Mouse (Mus musculus) lung, adult 2 months (tissue): ENCODE measurements at regions not wholly inside any gene's neighbourhood (a gene's known extent, or its start where the extent isn't known, plus 50 kb on each side); places are given as distances from the start of the nearest gene placed in this dataset.

Experiments used
- DNase-seq: peaks from one replicate; pipeline ENCODE4 v3.0.0; 2022
- H3K4me1 ChIP-seq: fragments of 200-500 bp; 2 replicates; pipeline ENCODE4 v1.6.1; 2011; ENCODE audit warnings: low read length; ENCODE audit not compliant: control insufficient read depth, insufficient read depth
- H3K4me3 ChIP-seq: fragments of 200-500 bp; replicated peaks from 2 replicates; pipeline ENCODE3; 2011; ENCODE audit warnings: low read depth, mild to moderate bottlenecking, control low read depth, low read length; ENCODE audit errors: extremely low read depth
- CTCF ChIP-seq: fragments of 200-500 bp; IDR thresholded peaks from 2 replicates; pipeline ENCODE4 v1.5.1; 2011; ENCODE audit warnings: mild to moderate bottlenecking, low read length, control low read depth; ENCODE audit not compliant: insufficient read depth
- POLR2A ChIP-seq: fragments of 200-500 bp; IDR thresholded peaks from 2 replicates; pipeline ENCODE4 v1.6.1; 2011; ENCODE audit warnings: low read depth, mild to moderate bottlenecking, control low read depth, low read length, borderline replicate concordance; ENCODE audit errors: extremely low read depth
- WGBS: fragments of 180-500 bp; shearing (Covaris S2); methylation state at CpG from one replicate; pipeline ENCODE4 v1.1.7; 2018; 5-methylcytosine and 5-hydroxymethylcytosine counted together

DNA sequence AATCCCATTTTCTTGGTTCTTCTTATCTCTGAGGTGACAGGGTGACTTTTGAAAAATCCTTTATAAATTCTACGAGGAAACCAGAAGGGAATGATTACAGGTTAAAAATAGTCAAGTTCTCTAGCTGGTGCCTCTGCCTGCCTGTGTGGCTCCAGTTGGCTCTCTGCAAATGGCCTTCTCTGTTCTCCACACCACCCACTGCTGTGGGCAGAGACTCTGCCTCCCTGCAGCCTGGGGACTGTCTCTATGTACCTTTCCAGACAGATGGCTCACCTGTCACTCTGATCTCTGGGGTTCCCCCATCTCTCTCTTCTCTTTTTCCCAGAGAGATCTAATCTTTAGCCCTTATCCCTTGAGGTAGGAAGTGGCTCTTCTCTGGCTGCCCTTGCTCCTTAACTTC, 302.2 kb upstream of the Myt1l start:
- WGBS: 21% methylated on average over 1 of the region's 1 CpGs
- TF ChIP-seq CTCF (no peak), POLR2A (no peak)
- no peaks in the 10 kb centered on the region for H3K4me1 ChIP-seq

DNA sequence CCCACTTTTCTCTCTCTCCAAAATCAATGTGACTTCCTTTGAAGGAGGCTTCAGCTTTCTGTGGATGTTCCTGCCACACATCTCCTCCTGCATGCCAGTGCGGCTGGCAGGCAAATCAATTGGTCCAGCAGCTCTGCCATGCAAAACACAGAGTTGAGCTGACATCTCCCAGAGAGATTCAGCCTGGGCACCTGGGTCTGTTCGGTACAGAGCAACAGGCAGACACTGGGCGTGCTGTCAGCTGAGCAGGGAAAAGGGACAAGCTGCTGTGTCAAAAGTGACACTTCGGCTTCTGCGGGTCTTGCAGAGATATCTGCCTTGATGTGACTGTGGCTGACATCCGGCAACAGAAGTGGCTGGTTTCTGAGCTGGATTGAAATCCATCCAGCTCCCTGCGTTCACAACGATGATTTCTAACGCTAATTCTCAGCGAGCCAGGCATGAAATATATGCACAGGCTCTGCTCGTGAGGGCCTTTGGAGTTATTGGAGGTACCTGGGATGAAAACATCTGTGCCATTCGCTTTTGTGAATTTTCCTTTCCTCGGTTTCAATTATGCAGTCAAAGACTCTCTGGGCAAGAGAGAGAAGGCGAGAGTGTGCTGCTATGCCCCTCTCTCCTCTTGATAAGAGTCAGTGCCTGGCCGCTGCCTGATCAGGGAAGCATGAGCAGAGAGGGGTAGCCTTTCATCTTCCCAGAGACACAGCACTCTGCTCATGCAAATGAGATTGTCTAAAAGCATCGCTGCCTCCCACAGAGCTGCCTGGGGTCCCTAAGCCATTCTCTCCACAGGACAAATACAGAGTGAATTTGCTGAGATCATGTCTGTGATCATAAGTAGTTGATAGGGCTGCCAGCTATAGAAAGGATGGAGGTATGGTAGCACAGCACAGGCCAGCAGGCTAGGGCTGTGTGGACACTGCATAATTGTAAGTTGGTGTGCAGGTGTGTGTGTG, 295.4 kb upstream of the Myt1l start:
- TF ChIP-seq CTCF (no peak), POLR2A (no peak)
- DNase-seq: no peak
- H3K4me3 ChIP-seq: no peak overlapping the region
- H3K4me1 ChIP-seq: no peaks in the 10 kb centered on the region
- WGBS: 32% methylated on average over 16 of the region's 16 CpGs

More for the DNA sequence above, 302.2 kb upstream of the Myt1l start:
- H3K4me3 ChIP-seq: no peak overlapping the region
- DNase-seq: no peak

DNA sequence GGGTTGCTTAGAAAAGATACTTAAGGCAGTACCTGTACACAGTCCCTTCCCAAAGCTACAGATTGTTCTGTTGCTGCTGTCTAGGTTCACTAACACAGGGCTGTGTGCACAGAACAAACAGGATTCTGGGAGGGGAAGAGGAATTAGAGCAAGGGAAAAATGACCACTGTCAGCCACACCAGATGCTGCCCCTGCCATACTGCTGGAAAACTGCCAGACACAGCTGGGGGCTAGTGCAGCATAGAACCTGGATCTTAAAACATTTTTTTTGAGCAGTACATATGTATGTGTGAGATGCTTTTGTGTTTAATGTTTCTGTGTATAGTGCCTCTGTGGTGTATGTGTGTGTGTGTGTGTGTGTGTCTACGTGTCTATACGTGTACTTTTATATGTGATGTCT, 291.7 kb upstream of the Myt1l start:
- WGBS: 79% methylated on average over 2 of the region's 2 CpGs
- Histone ChIP-seq H3K4me3 (no peak overlapping the region), H3K4me1 (no peaks in the 10 kb centered on the region)
- TF ChIP-seq CTCF: no peak
- no peak for DNase-seq

DNA sequence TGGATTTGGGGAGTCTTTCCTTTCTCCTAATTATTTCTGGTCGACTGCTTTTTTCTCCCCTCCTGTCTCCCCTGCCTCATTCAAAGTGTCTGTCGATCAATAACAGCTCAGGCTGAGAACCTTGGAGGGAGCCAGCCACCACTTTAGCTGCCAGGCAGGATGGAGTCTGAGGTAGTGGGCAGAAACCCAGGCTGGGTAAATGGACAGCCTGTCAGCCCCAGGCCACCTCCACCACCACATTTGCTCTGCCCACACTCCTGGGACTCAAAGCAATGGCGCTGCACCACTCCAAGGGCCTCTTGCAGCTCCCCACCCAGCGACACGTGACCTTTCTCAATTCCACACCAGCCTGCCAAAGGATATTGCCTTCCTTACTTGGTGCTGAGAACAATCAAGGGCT, 290.7 kb upstream of the Myt1l start:
- TF ChIP-seq CTCF: no peak
- no peak for TF ChIP-seq POLR2A
- no peaks in the 10 kb centered on the region for H3K4me1 ChIP-seq
- WGBS: 44% methylated on average over 5 of the region's 5 CpGs
- DNase-seq: no peak
- H3K4me3 ChIP-seq: no peak overlapping the region

DNA sequence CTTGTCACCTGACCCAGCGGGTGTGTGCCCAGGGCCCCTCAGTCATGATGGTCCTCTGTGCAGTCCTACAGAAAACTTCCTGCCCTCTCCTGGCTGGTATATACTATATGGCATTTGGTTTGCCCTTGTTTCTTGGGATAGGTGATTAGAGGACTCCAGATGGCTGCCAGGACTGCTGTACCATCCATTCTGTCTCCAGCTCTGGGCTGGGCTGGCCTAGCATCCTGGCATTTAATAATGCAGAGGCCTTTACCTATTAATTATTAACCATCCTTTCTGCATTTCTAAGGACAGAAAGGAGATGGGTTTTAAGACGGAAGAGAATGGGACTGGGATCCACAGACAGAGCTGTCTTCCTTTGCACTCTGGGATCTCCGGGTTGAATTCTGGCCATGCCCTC, 288.7 kb upstream of the Myt1l start:
- DNase-seq: no peak
- H3K4me3 ChIP-seq: no peak overlapping the region
- no peaks in the 10 kb centered on the region for H3K4me1 ChIP-seq
- 53% methylated on average over 3 of the region's 3 CpGs for WGBS
- TF ChIP-seq POLR2A: no peak
- TF ChIP-seq CTCF: no peak

DNA sequence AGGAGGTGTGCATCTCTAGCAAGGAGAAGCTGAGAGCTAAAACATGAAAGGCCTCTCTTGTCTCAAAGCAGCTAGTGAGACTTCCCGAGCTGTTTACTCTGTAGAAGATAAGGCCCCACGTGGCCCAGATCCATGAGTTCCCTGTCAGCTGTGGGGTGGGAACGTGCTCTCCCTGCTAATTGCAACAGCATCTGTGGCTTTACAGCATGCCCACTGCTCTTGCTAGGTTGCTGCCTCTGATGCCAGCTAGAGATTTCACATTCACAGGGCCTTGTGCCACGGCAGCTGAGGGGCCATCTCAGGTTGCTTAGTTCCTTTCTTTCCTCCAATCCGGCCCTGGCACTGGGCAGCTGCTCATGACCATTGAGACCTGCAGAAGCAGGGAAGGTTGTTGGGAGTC, 288.2 kb upstream of the Myt1l start:
- 12% methylated on average over 5 of the region's 5 CpGs for WGBS
- TF ChIP-seq POLR2A (no peak), CTCF (no peak)
- H3K4me3 ChIP-seq: no peak overlapping the region
- no peak for DNase-seq
- H3K4me1 ChIP-seq: no peaks in the 10 kb centered on the region

DNA sequence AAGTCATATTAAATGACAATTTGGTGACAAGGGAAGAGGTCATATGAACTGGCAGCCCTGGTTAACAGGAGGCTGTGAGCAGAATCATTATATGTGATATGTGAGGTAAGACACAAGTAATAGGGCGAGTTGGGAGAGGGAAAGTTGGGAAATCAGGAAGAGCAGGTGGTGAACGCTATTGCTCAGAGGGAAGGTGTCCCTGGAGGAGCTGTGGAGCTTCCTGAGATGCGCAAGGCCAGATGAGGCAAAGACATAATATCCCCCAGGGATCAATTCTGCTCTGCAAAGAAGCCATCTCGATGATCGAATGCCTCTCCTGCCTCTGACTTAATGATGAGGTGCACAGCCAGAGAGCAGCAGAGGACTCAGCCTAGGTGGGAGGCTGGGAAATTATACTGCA, 285.1 kb upstream of the Myt1l start:
- DNase-seq: no peak
- Histone ChIP-seq H3K4me1 (no peaks in the 10 kb centered on the region), H3K4me3 (no peak overlapping the region)
- TF ChIP-seq POLR2A (no peak), CTCF (no peak)
- WGBS: 79% methylated on average over 5 of the region's 5 CpGs

DNA sequence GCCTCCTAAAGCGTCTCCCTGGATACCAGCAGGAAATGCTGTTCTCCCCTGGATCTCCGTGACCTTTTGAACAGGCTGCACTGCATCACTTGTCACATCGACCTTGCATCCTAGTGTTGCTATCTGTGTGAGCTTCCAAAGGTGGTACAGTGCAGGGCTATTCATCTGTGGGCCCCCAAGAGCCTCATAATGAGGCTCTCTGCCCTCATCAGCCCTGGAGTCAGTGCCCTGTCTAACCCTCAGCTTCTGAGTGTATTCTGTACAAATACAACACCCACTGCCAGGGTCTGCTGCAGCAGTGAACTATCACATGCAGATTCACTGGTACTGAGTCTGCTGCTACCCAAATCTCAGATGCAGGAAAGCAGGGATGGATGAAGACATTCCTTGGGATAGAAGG, 282.1 kb upstream of the Myt1l start:
- TF ChIP-seq POLR2A: no peak
- no peak for TF ChIP-seq CTCF
- 36% methylated on average over 3 of the region's 3 CpGs for WGBS
- no peak for DNase-seq
- no peaks in the 10 kb centered on the region for H3K4me1 ChIP-seq
- H3K4me3 ChIP-seq: no peak overlapping the region

DNA sequence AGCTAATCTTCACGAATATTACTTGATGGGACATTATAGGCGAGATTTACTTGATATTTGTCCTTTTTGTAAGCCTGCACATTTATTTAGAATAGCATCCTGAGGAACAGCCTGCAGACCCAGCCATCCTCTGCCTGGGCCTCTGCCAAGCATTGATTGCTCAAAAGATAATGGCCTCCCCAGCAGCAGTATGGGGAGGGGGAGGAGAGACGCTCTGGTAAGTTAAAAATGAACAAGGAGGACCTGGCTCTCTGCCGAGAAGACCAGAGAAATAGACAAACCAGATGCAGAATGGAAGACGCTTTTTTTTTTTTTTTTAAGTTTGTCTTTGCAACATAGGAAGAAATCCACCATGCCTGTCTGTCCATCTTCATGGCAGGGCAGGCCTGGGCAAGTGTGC, 280.8 kb upstream of the Myt1l start:
- Histone ChIP-seq H3K4me1 (no peaks in the 10 kb centered on the region), H3K4me3 (no peak overlapping the region)
- no peak for DNase-seq
- TF ChIP-seq POLR2A: no peak
- no peak for TF ChIP-seq CTCF
- 53% methylated on average over 5 of the region's 5 CpGs for WGBS

DNA sequence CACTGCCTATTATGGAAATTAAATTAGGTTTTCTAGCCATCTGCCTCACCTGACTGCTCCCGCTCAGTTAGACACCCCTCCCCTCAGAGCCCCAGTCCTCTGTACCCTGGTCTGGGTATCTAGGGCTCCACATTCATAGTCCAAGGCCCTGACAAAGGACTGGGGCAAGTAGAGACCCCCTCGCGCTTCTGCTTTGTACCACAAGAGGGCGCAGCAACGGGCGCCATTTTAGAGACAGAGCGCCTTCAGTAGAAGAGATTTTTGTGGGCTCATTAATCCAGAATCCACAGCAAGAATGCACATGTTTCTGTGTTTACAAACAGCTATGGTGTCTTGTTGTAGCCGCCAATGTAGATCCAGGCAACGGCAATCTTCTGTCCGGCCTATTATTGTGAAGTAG, 279.7 kb upstream of the Myt1l start:
- H3K4me3 ChIP-seq: no peak overlapping the region
- 85% methylated on average over 10 of the region's 10 CpGs for WGBS
- no peaks in the 10 kb centered on the region for H3K4me1 ChIP-seq
- no peak for TF ChIP-seq CTCF
- TF ChIP-seq POLR2A: no peak
- DNase-seq: no peak
